Mouse (Mus musculus): ENCODE measurements around the gene Cdk9. TPM values are rescaled to one million over a fixed set of nuclear protein-coding genes. Genes with fewer than 3 reads are reported as not detected.
A peak's percentile ranks its signal among the peaks of the same experiment; 100 is the strongest.

Gene Cdk9
- total RNA-seq, 4 experiments from 2014 or later = 102 to 129 (median 111) TPM

- peak in 1 of 2 experiments; percentile 37 for DNase-seq (ENCODE audit: low spot score in 2 of 2)
These were observed 32.8 kb downstream of the Cdk9 start for GRCm38 (mm10) chr2:32680051-32680451.

GRCm38 (mm10) chr2:32677683-32678082 lies 35.2 kb downstream of the Cdk9 start:
- DNase-seq (ENCODE audit: low spot score in 2 of 2) = no peak

GRCm38 (mm10) chr2:32676821-32677220 lies 36.1 kb downstream of the Cdk9 start:
- DNase-seq (ENCODE audit: low spot score in 2 of 2) = no peak

- no peak for DNase-seq (ENCODE audit: low spot score in 2 of 2)
These were observed 39.5 kb downstream of the Cdk9 start for GRCm38 (mm10) chr2:32673176-32673917.

GRCm38 (mm10) chr2:32671907-32672595 lies 40.8 kb downstream of the Cdk9 start:
- no peak for DNase-seq (ENCODE audit: low spot score in 2 of 2)

GRCm38 (mm10) chr2:32671147-32671546 lies 41.7 kb downstream of the Cdk9 start:
- DNase-seq (ENCODE audit: low spot score in 2 of 2) = no peak

- DNase-seq (ENCODE audit: low spot score in 2 of 2) = no peak
These were observed 43.0 kb downstream of the Cdk9 start for GRCm38 (mm10) chr2:32669876-32670275.

GRCm38 (mm10) chr2:32668176-32668575 lies 44.7 kb downstream of the Cdk9 start:
- DNase-seq (ENCODE audit: low spot score in 2 of 2) = no peak

GRCm38 (mm10) chr2:32667775-32668174 lies 45.1 kb downstream of the Cdk9 start:
- DNase-seq (ENCODE audit: low spot score in 2 of 2) = no peak

GRCm38 (mm10) chr2:32665853-32666252 lies 47.0 kb downstream of the Cdk9 start:
- no peak for DNase-seq (ENCODE audit: low spot score in 2 of 2)

GRCm38 (mm10) chr2:32665345-32665744 lies 47.5 kb downstream of the Cdk9 start:
- DNase-seq (ENCODE audit: low spot score in 2 of 2) = no peak

GRCm38 (mm10) chr2:32662291-32662690 lies 50.6 kb downstream of the Cdk9 start:
- no peak for DNase-seq (ENCODE audit: low spot score in 2 of 2)

- DNase-seq (ENCODE audit: low spot score in 2 of 2) = no peak
These were observed 51.3 kb downstream of the Cdk9 start for GRCm38 (mm10) chr2:32661509-32662107.

GRCm38 (mm10) chr2:32658873-32659272 lies 54.0 kb downstream of the Cdk9 start:
- DNase-seq (ENCODE audit: low spot score in 2 of 2) = no peak

GRCm38 (mm10) chr2:32655826-32656225 lies 57.0 kb downstream of the Cdk9 start:
- no peak for DNase-seq (ENCODE audit: low spot score in 2 of 2)

Small RNA genes lying within 50 kb of the gene (microRNA-seq; reads per million reads assigned to microRNA genes)
- gene Gm47291 (0 reads per million in 2 experiments), gene Mir2861 (0 to 0.25 reads per million in 2 experiments), gene Mir3960 (0 to 0.32 reads per million in 2 experiments), gene Mir8093 (0 to 0.64 reads per million in 2 experiments)

Other genes with a start within 250 kb of the Cdk9 start
- 10 to 100 TPM; 69.9 to 81.1 (median 75.7) TPM for gene Fam102a, start 177.7 kb downstream of the Cdk9 start, total RNA-seq (2022)
- 10 to 100 TPM; 73.1 to 87.1 (median 74.8) TPM for gene Dpm2, start 142.2 kb downstream of the Cdk9 start, total RNA-seq (2022)
- 1 to 10 TPM; 4.0 to 5.2 (median 4.5) TPM for gene Pip5kl1, start 138.3 kb downstream of the Cdk9 start, total RNA-seq (2022)
- gene 9430097D07Rik, start 137.4 kb downstream of the Cdk9 start, total RNA-seq (2022) = under 1 TPM; 0.23 to 0.74 (median 0.40) TPM
- 10 to 100 TPM; 36.1 to 48.6 (median 40.3) TPM for gene St6galnac4, start 126.0 kb downstream of the Cdk9 start, total RNA-seq (2022)
- gene St6galnac6, start 113.4 kb downstream of the Cdk9 start, total RNA-seq (2022) = 100 to 1,000 TPM; 110 to 144 (median 116) TPM
- gene Ak1, start 91.3 kb downstream of the Cdk9 start, total RNA-seq (2022) = 100 to 1,000 TPM; 116 to 131 (median 119) TPM
- 10 to 100 TPM; 18.2 to 24.8 (median 18.7) TPM for gene Eng, start 66.5 kb downstream of the Cdk9 start, total RNA-seq (2022)
- 10 to 100 TPM in 3 of 4 experiments, 1 to 10 TPM in 1; 7.6 to 17.7 (median 11.4) TPM for gene Fpgs, start 8.9 kb downstream of the Cdk9 start, total RNA-seq (2022)
- 10 to 100 TPM; 18.5 to 23.8 (median 21.0) TPM for gene Sh2d3c, start 8.0 kb upstream of the Cdk9 start, total RNA-seq (2022)
- 1 to 10 TPM in 3 of 4 experiments, under 1 TPM in 1; 0.92 to 2.1 (median 1.5) TPM for gene 6330409D20Rik, start 27.9 kb upstream of the Cdk9 start, total RNA-seq (2022)
- 10 to 100 TPM; 28.6 to 33.5 (median 31.1) TPM for gene Tor2a, start 44.2 kb upstream of the Cdk9 start, total RNA-seq (2022)
- 1 to 10 TPM in 2 of 4 experiments, under 1 TPM in 2; 0.52 to 1.6 (median 1.1) TPM for gene Ttc16, start 62.6 kb upstream of the Cdk9 start, total RNA-seq (2022)
- 1 to 10 TPM; 4.5 to 7.0 (median 5.8) TPM for gene Ptrh1, start 62.7 kb upstream of the Cdk9 start, total RNA-seq (2022)
- 1 to 10 TPM in 3 of 4 experiments, under 1 TPM in 1; 0.66 to 1.9 (median 1.2) TPM for gene Cfap157, start 71.4 kb upstream of the Cdk9 start, total RNA-seq (2022)
- gene Stxbp1, start 134.2 kb upstream of the Cdk9 start, total RNA-seq (2022) = 100 to 1,000 TPM; 583 to 634 (median 610) TPM
- 10 to 100 TPM; 21.8 to 39.3 (median 32.1) TPM for gene Fam129b, start 163.0 kb upstream of the Cdk9 start, total RNA-seq (2022)
- gene Rpl12, start 248.5 kb upstream of the Cdk9 start, total RNA-seq (2022) = 100 to 1,000 TPM; 120 to 150 (median 129) TPM
- 10 to 100 TPM; 35.1 to 39.9 (median 38.6) TPM for gene Lrsam1, start 248.5 kb upstream of the Cdk9 start, total RNA-seq (2022)

All from layer of hippocampus, adult 8-10 months (tissue).